ENCODE assay signal across 11 mouse cellular contexts in the genomic region with DNA sequence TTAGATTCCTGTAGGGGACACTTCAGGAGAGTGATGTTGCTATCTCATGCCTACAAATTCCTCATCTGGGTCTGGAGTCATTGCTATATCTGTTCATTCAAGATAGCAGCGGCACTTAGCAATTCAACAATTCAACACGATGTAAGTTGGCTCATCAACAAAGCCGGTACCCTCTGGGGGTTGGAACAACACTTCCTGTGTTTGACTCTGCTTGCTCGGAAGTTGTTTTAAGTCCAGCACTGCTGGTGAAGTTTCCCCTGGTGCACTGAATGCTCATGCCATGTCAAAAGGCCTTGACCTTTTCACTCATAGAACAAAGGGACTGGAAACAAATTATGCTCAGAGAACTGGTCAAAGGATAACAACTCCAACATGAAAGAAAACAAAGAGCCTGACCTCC.
DNase-seq lines count a peak whose midpoint lies in the region; ATAC-seq lines count a peak whose summit lies in the region.
"Had no signal": no experiment of that assay in that cellular context is flagged by ENCODE, and none has a peak within 500 bp of the region (broad histone marks: within the 10 kb centered on the region; RNA-seq: fewer than 3 reads in every experiment).

No protein-coding gene starts in this region.

- 0 out of 2 replicates have a peak, but pooled peaks cover 3% of the 10 kb centered on the region for H3K4me1 ChIP-seq in heart, embryonic 11.5 days (ENCODE audit: control insufficient read depth, insufficient read depth, low read length)
- H3K4me1 ChIP-seq: embryonic facial prominence, embryonic 15.5 days had no signal

- no peaks in the 10 kb centered on the region for H3K36me3 ChIP-seq in heart, embryonic 11.5 days (ENCODE audit: control insufficient read depth, insufficient read depth, low read length)
- H3K36me3 ChIP-seq: embryonic facial prominence, embryonic 15.5 days had no signal

- ATAC-seq in heart, embryonic 11.5 days (replicated peaks; ENCODE audit: insufficient number of reproducible peaks, low FRiP score, low TSS enrichment): 0 out of 2 replicates have a peak, but pooled peaks have one; percentile 31
- no peak for ATAC-seq in megakaryocyte, adult 5-6 weeks (ENCODE audit: poor library complexity, severe bottlenecking)

- DNase-seq in heart, adult 18-20 months: no peak
- DNase-seq in 3T3-L1 (ENCODE audit: low read depth, low spot score): peak; percentile 8
- DNase-seq in embryo, embryonic 11 days: peak; percentile 68
- peak; percentile 12 to 23 for DNase-seq in lung, postnatal 4 days
- DNase-seq in kidney, adult 8-10 months: no peak
- no peak for DNase-seq in ovary, postnatal 36 days (ENCODE audit: low spot score)
- DNase-seq: heart, postnatal 14 days; liver had no signal

- no peaks in the 10 kb centered on the region for H3K9me3 ChIP-seq in heart, embryonic 11.5 days (replicated peaks; ENCODE audit: control insufficient read depth, low read length)
- H3K9me3 ChIP-seq: embryonic facial prominence, embryonic 15.5 days had no signal

- no peak overlapping the region for H3K4me2 ChIP-seq in heart, embryonic 11.5 days
- H3K4me2 ChIP-seq: embryonic facial prominence, embryonic 15.5 days had no signal

- H3K9ac ChIP-seq in heart, embryonic 11.5 days (ENCODE audit: low read depth, low read length): no peak overlapping the region
- H3K9ac ChIP-seq: embryonic facial prominence, embryonic 15.5 days had no signal

- no peaks in the 10 kb centered on the region for H3K27me3 ChIP-seq in heart, embryonic 11.5 days (ENCODE audit: control insufficient read depth, insufficient read depth, low read length)
- H3K27me3 ChIP-seq: embryonic facial prominence, embryonic 15.5 days had no signal

- no peak overlapping the region for H3K27ac ChIP-seq in heart, embryonic 11.5 days (ENCODE audit: low read depth, low read length)
- H3K27ac ChIP-seq: embryonic facial prominence, embryonic 15.5 days had no signal

- 8% methylated on average over 4 of the region's 4 CpGs for WGBS in heart, embryonic 11.5 days (ENCODE audit: insufficient replicate concordance)

- no peak overlapping the region for H3K4me3 ChIP-seq in heart, embryonic 11.5 days (ENCODE audit: low read depth, low read length)
- H3K4me3 ChIP-seq: embryonic facial prominence, embryonic 15.5 days had no signal

Comparison
In these comparisons a context has a peak if more than half of its experiments do, and no peak if none do; other contexts are left out.
1. DNase-seq: peak in 3T3-L1 (single experiment), embryo, embryonic 11 days (single experiment) and lung, postnatal 4 days (2 of 2); none in heart, adult 18-20 months (0 of 2), kidney, adult 8-10 months (0 of 2) and ovary, postnatal 36 days (single experiment).